Mouse (Mus musculus) right cerebral cortex, postnatal 10 days (tissue): ENCODE data around the gene Bpifa6.
"Not testable (repeated sequence)": the region's sequence is repeated elsewhere in the genome, so short reads cannot be mapped to it uniquely, and the experiment has no call there.

Source experiments
- DNase-seq, 2 experiments: peaks; one replicate each; pipeline ENCODE4 v3.0.0; 2021; ENCODE audit warnings: low spot score in 2 of 2

Bpifa6 gene

GRCm38 (mm10) chr2:153974582-153974981, at the start of gene Bpifa6:
Gene Bpifa6, plus strand, starts transcription at chr2:153974945.
- no peak for DNase-seq

- peak; percentile 38 to 50 for DNase-seq
These were observed 44.8 kb upstream of the Bpifa6 start for GRCm38 (mm10) chr2:153929871-153930413.

- DNase-seq: peak; percentile 37 to 40
These were observed 43.6 kb upstream of the Bpifa6 start for GRCm38 (mm10) chr2:153931125-153931524.

GRCm38 (mm10) chr2:153933311-153933710, 41.4 kb upstream of the Bpifa6 start:
- peak in 1 of 2 experiments; percentile 33 for DNase-seq

GRCm38 (mm10) chr2:153935348-153935747, 39.4 kb upstream of the Bpifa6 start:
- no peak for DNase-seq

GRCm38 (mm10) chr2:153937843-153938242, 36.9 kb upstream of the Bpifa6 start, which contains the start of gene Bpifb4:
Gene Bpifb4, plus strand, starts transcription at chr2:153938212.
- DNase-seq: no peak

GRCm38 (mm10) chr2:153943537-153943936, 31.2 kb upstream of the Bpifa6 start:
- DNase-seq: peak in 1 of 2 experiments; percentile 68

- no peak for DNase-seq
These were observed 30.2 kb upstream of the Bpifa6 start for GRCm38 (mm10) chr2:153944567-153944966.

GRCm38 (mm10) chr2:153952897-153953296, 21.8 kb upstream of the Bpifa6 start:
- peak; percentile 67 to 75 for DNase-seq

GRCm38 (mm10) chr2:153953836-153954235, 20.9 kb upstream of the Bpifa6 start:
- peak in 1 of 2 experiments; percentile 38 for DNase-seq

- DNase-seq: no peak
These were observed 11.9 kb upstream of the Bpifa6 start for GRCm38 (mm10) chr2:153962821-153963331.

GRCm38 (mm10) chr2:153963334-153963733, 11.4 kb upstream of the Bpifa6 start:
- DNase-seq: no peak

- DNase-seq: no peak
These were observed 4.5 kb upstream of the Bpifa6 start for GRCm38 (mm10) chr2:153970221-153970620.

- peak; percentile 46 to 64 for DNase-seq
These were observed 21.0 kb downstream of the Bpifa6 start for GRCm38 (mm10) chr2:153995770-153996169.

GRCm38 (mm10) chr2:154000501-154000900, 25.8 kb downstream of the Bpifa6 start:
- no peak for DNase-seq

GRCm38 (mm10) chr2:154001056-154001455, 26.3 kb downstream of the Bpifa6 start:
- no peak for DNase-seq

GRCm38 (mm10) chr2:154004456-154004855, 29.7 kb downstream of the Bpifa6 start:
- no peak for DNase-seq

GRCm38 (mm10) chr2:154005094-154005493, 30.3 kb downstream of the Bpifa6 start:
- peak in 1 of 2 experiments; percentile 22 for DNase-seq

GRCm38 (mm10) chr2:154005734-154006133, 31.0 kb downstream of the Bpifa6 start:
- DNase-seq: no peak

- no peak for DNase-seq
These were observed 31.6 kb downstream of the Bpifa6 start for GRCm38 (mm10) chr2:154006331-154006730.

- DNase-seq: no peak
These were observed 32.6 kb downstream of the Bpifa6 start for GRCm38 (mm10) chr2:154007381-154007780.

- DNase-seq: no peak
These were observed 33.2 kb downstream of the Bpifa6 start, which contains the start of gene Bpifa2 for GRCm38 (mm10) chr2:154007965-154008364. Gene Bpifa2, plus strand, starts transcription at chr2:154008265.

GRCm38 (mm10) chr2:154017990-154018389, 43.2 kb downstream of the Bpifa6 start:
- DNase-seq: no peak

- DNase-seq: not testable (repeated sequence)
These were observed 49.9 kb downstream of the Bpifa6 start for GRCm38 (mm10) chr2:154024676-154025075.
